In the genomic region with DNA sequence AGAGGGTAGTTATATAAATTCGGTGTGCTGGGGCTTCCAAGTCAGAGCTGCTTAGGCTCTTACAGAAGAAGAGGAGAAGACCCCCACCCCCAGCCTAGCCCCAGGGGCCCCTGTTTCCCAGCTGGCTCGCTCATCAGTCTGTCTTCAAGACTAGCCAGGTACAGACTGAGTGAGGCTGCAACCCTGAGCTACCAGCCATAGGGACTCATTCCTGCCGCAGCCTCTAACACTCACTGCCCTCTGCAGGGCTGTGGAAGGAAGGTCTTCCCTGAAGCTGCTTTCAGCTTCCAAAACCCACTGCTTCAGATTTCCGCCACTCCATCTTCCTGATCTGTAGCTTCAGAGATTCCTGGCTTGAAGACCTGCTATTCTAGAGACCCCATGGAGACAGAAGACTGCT, we compare ENCODE assay signal across 11 mouse cellular contexts. TPM values are rescaled to one million over a fixed set of nuclear protein-coding genes. Genes with fewer than 3 reads are reported as not detected.
DNase-seq lines count a peak whose midpoint lies in the region; ATAC-seq and TF ChIP-seq lines count a peak whose summit lies in the region.
"Had no signal": no experiment of that assay in that cellular context is flagged by ENCODE, and none has a peak within 500 bp of the region (broad histone marks: within the 10 kb centered on the region; RNA-seq: fewer than 3 reads in every experiment).

No protein-coding gene starts in this region.

- H3K27me3 ChIP-seq in limb, embryonic 14.5 days (ENCODE audit: control insufficient read depth, insufficient read depth, low read length): no peaks in the 10 kb centered on the region
- H3K27me3 ChIP-seq: embryonic facial prominence, embryonic 12.5 days; lung, embryonic 15.5 days had no signal

- no peaks in the 10 kb centered on the region for H3K9me3 ChIP-seq in limb, embryonic 14.5 days (ENCODE audit: control insufficient read depth, low read length)
- H3K9me3 ChIP-seq: embryonic facial prominence, embryonic 12.5 days; lung, embryonic 15.5 days had no signal

- H3K36me3 ChIP-seq in limb, embryonic 14.5 days (ENCODE audit: control insufficient read depth, insufficient read depth, low read length): no peaks in the 10 kb centered on the region
- H3K36me3 ChIP-seq: embryonic facial prominence, embryonic 12.5 days; lung, embryonic 15.5 days had no signal

- intact Hi-C loops in left cerebral cortex, postnatal 10 days (cut with DNase I): no loop called here

- WGBS in limb, embryonic 14.5 days: 21% methylated on average over 4 of the region's 4 CpGs

- no peak for TF ChIP-seq POLR2A in limb, embryonic 14.5 days (IDR thresholded peaks at IDR 0.05; ENCODE audit: borderline replicate concordance, extremely low read depth, insufficient read depth, insufficient read length)

- H3K27ac ChIP-seq in limb, embryonic 14.5 days (replicated peaks; ENCODE audit: low read depth, low read length): no peak overlapping the region
- H3K27ac ChIP-seq: embryonic facial prominence, embryonic 12.5 days; lung, embryonic 15.5 days had no signal

- DNase-seq in cerebellum, adult 11 months: no peak
- DNase-seq in left cerebral cortex, postnatal 10 days (ENCODE audit: extremely low spot score in 1 of 2, low spot score in 2 of 2): peak; percentile 7 to 32
- DNase-seq in left cerebral cortex, adult 11 months (ENCODE audit: low spot score): no peak
- DNase-seq in embryo, embryonic 9.5 days (ENCODE audit: extremely low spot score): peak; percentile 32
- DNase-seq in limb, embryonic 14.5 days (ENCODE audit: low spot score): peak; percentile 41
- DNase-seq in adipocyte (ENCODE audit: low spot score): no peak
- no peak for DNase-seq in cerebellum, postnatal 36 days
- DNase-seq: B cell, adult 2 months had no signal

- no peak overlapping the region for H3K9ac ChIP-seq in limb, embryonic 14.5 days (ENCODE audit: low read depth, low read length, severe bottlenecking)
- H3K9ac ChIP-seq: embryonic facial prominence, embryonic 12.5 days; lung, embryonic 15.5 days had no signal

- H3K4me2 ChIP-seq in limb, embryonic 14.5 days (replicated peaks; ENCODE audit: low read depth, low read length, severe bottlenecking): 0 out of 2 replicates have a peak overlapping the region, but pooled peaks have one; percentile 10
- H3K4me2 ChIP-seq: embryonic facial prominence, embryonic 12.5 days; lung, embryonic 15.5 days had no signal

- peaks cover 3% of the 10 kb centered on the region; the same call in 1 of the 2 replicates for H3K4me1 ChIP-seq in limb, embryonic 14.5 days (ENCODE audit: control insufficient read depth, insufficient read depth, low read length)
- H3K4me1 ChIP-seq: embryonic facial prominence, embryonic 12.5 days; lung, embryonic 15.5 days had no signal

- peak; percentile 56; the same call in 1 of the 2 replicates for ATAC-seq in cerebellum, adult (ENCODE audit: insufficient number of reproducible peaks, low FRiP score, low TSS enrichment)
- ATAC-seq in limb, embryonic 14.5 days (ENCODE audit: low FRiP score, low read depth): no peak

- no peak overlapping the region for H3K4me3 ChIP-seq in limb, embryonic 14.5 days (replicated peaks; ENCODE audit: low read length)
- H3K4me3 ChIP-seq: embryonic facial prominence, embryonic 12.5 days; lung, embryonic 15.5 days had no signal

RNA-seq across cellular contexts. Expression of gene Tdrd12, which starts 35.5 kb away (rescaled TPM):
- under 1 TPM; 0.63 to 0.79 TPM for total RNA-seq in left cerebral cortex, postnatal 10 days (2021)
- polyA plus RNA-seq in limb, embryonic 14.5 days (2012; rRNA removed): 0.14 and 0.63 TPM in 2 replicates
- polyA plus RNA-seq in limb, embryonic 14.5 days (2014; fragmentation: Nextera tagmentation; extraction: Ambion mirVana): 0.26 and 0.55 TPM in 2 replicates

RNA-seq across cellular contexts. Expression of gene Slc7a9, which starts 53.4 kb away (rescaled TPM):
- not detected for total RNA-seq in left cerebral cortex, postnatal 10 days (2021)
- 0.59 and 0.70 TPM in 2 replicates for polyA plus RNA-seq in limb, embryonic 14.5 days (2012; rRNA removed)
- 0.50 TPM in 1 of 2 replicates, not detected in the other for polyA plus RNA-seq in limb, embryonic 14.5 days (2014; fragmentation: Nextera tagmentation; extraction: Ambion mirVana)

RNA-seq across cellular contexts. Expression of gene Nudt19, which starts 54.1 kb away (rescaled TPM):
- 10 to 100 TPM; 66.7 to 81.4 TPM for total RNA-seq in left cerebral cortex, postnatal 10 days (2021)
- polyA plus RNA-seq in limb, embryonic 14.5 days (2012; rRNA removed): 19.8 and 25.8 TPM in 2 replicates
- polyA plus RNA-seq in limb, embryonic 14.5 days (2014; fragmentation: Nextera tagmentation; extraction: Ambion mirVana): 48.5 and 49.0 TPM in 2 replicates

Comparison
In these comparisons a context has a peak if more than half of its experiments do, and no peak if none do; other contexts are left out.
1. DNase-seq: peak in left cerebral cortex, postnatal 10 days (2 of 2), embryo, embryonic 9.5 days (single experiment) and limb, embryonic 14.5 days (single experiment); none in cerebellum, adult 11 months (single experiment), left cerebral cortex, adult 11 months (single experiment), adipocyte (single experiment) and cerebellum, postnatal 36 days (0 of 2).